Mouse (Mus musculus) layer of hippocampus, adult 8-10 months (tissue): ENCODE results near the gene Olfr131. TPM values are rescaled to one million over a fixed set of nuclear protein-coding genes. Genes with fewer than 3 reads are reported as not detected.
"Not testable (repeated sequence)": the region's sequence is repeated elsewhere in the genome, so short reads cannot be mapped to it uniquely, and the experiment has no call there.

Source experiments
- DNase-seq, 2 experiments: peaks; one replicate each; pipeline ENCODE4 v3.0.0; 2022; ENCODE audit warnings: low spot score in 2 of 2
- total RNA-seq, 4 experiments: library from RNA; stranded (reverse); gene quantifications; 2 replicates each; pipeline ENCODE4 v1.2.4; 2022

The Olfr131 gene
- total RNA-seq: not detected

GRCm38 (mm10) chr17:38088593-38088992 is at the start of gene Olfr131:
Olfr131 (minus strand) TSS chr17:38088693.
- DNase-seq: no peak

GRCm38 (mm10) chr17:38134426-38134825 is 45.9 kb upstream of the Olfr131 start, which contains the start of gene Olfr132:
Olfr132 (minus strand) TSS chr17:38134526.
- DNase-seq: no peak

- not testable (repeated sequence) for DNase-seq
Measured at GRCm38 (mm10) chr17:38125371-38125770, 36.9 kb upstream of the Olfr131 start.

DNA sequence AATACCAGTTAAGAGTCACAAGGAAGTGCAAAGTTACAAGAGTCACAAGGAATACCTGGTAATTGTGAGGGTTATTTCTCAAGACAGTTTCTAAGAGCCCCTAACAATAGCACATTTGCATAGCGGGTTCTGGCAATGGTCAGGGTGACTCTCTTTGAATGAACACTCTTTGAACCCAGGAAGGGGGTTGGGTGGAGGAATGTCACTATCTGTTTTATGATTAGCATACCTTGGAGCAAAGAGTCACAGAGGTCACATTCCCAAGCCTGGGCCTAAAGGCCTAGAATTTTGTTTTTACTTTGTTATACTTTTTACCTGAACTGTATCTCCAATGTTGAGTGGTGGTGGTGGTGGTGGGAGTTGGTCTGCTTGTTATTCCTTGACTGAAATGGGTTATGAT is 35.7 kb upstream of the Olfr131 start:
- not testable (repeated sequence) for DNase-seq

DNA sequence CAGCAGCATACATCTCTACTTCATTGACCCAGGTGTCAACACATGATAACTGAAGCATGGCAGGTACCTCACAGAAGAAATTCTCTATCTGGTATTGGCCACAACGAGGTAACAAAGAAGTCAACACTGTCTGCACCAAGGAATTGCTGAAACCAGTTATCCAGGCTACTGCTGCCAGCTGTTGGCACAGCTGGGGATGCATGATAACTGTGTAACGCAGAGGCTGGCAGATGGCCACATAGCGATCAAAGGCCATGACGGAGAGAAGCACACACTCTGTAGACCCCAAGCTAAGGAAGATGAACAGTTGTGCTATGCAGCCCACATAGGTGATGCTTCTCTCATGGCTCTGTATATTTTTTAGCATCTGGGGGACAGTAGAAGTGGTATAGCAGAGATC is 6.1 kb downstream of the Olfr131 start:
- no peak for DNase-seq

DNA sequence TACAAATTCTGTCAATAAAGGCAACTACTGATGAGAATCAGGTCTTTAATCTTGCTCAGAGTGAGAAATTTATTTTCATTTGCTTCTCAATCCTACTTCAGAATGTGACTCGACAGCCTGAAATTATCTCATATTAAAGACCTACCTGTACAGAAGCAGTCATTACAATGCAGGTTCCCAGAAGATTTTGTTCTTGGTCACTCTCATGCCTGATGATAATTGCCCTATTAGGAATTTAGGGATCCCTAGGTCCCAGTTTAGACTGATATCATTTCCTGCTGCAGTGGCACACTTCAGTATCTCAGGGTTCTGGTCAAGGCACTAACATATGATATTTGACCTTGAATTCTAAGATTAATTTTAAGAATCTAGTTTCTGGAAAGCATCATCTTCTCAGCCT is 24.9 kb downstream of the Olfr131 start, which contains the start of gene Olfr130:
Olfr130 (plus strand) TSS at position 301 of the 400 bp plus-strand sequence.
- no peak for DNase-seq

GRCm38 (mm10) chr17:38059979-38060378 is 28.5 kb downstream of the Olfr131 start, which contains the start of gene Olfr129:
Olfr129 (minus strand) TSS chr17:38060079.
- no peak for DNase-seq

Other genes starting within 250 kb of the Olfr131 start
- gene Olfr126, start 241.2 kb downstream of the Olfr131 start, total RNA-seq: not detected
- not detected for gene Olfr127, start 188.3 kb downstream of the Olfr131 start, total RNA-seq
- gene Olfr128, start 168.1 kb downstream of the Olfr131 start, total RNA-seq: not detected
- gene Olfr761, start 135.6 kb downstream of the Olfr131 start, total RNA-seq: not detected
- not detected for gene Olfr129, start 28.6 kb downstream of the Olfr131 start, total RNA-seq
- gene Olfr130, start 24.8 kb downstream of the Olfr131 start, total RNA-seq: not detected
- not detected for gene Olfr132, start 45.8 kb upstream of the Olfr131 start, total RNA-seq
- not detected for gene Olfr133, start 56.6 kb upstream of the Olfr131 start, total RNA-seq
- gene Olfr134, start 82.7 kb upstream of the Olfr131 start, total RNA-seq: not detected
- gene Olfr135, start 115.6 kb upstream of the Olfr131 start, total RNA-seq: not detected
- gene Olfr138, start 172.3 kb upstream of the Olfr131 start, total RNA-seq: not detected
- not detected for gene Olfr137, start 218.9 kb upstream of the Olfr131 start, total RNA-seq
- not detected for gene Olfr136, start 241.1 kb upstream of the Olfr131 start, total RNA-seq